Mouse (Mus musculus) lung, adult 2 months (tissue): ENCODE results near the gene Pygb.

Experiments used
- CTCF ChIP-seq: fragments of 200-500 bp; IDR thresholded peaks from 2 replicates; pipeline ENCODE4 v1.5.1; 2011; ENCODE audit warnings: mild to moderate bottlenecking, low read length, control low read depth; ENCODE audit not compliant: insufficient read depth
- POLR2A ChIP-seq: fragments of 200-500 bp; IDR thresholded peaks from 2 replicates; pipeline ENCODE4 v1.6.1; 2011; ENCODE audit warnings: low read depth, mild to moderate bottlenecking, control low read depth, low read length, borderline replicate concordance; ENCODE audit errors: extremely low read depth

DNA sequence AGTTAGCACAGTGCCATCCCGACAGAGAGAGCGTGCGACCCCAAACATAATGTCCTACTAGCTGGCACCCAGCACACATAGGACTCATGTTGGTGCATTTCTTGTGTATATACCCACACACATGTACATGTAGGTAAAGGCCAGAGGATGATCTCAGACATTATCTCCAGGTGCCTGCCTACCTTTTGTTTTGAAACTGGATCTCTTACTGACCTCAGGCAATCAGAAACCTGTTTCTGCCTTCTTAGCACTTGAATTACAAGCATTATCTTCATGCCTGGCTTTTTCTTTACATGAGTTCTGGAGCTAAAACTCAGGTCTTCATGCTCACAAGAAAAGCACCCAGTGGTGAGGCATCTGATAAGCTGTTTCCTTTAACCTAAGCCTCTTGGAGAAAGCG is 49.4 kb downstream of the Pygb start:
- TF ChIP-seq CTCF (no peak), POLR2A (no peak)
